Mouse (Mus musculus) erythroblast, embryonic 14.5 days (primary cell): ENCODE results near the gene Lrpap1.

Source experiments
- GATA1 ChIP-seq: IDR thresholded peaks from 2 replicates; pipeline ENCODE4 v1.6.1; 2012; ENCODE audit warnings: low read length, inconsistent platforms, mixed read lengths
- TAL1 ChIP-seq: IDR thresholded peaks from 3 replicates; pipeline ENCODE4 v1.6.1; 2012; ENCODE audit warnings: low read length, inconsistent platforms, mixed read lengths

GRCm38 (mm10) chr5:35149939-35150338 lies 44.4 kb upstream of the Lrpap1 start:
- no peak for TF ChIP-seq TAL1
- no peak for TF ChIP-seq GATA1
